Mouse (Mus musculus) kidney, adult 9 months (tissue): Measurements from ENCODE around the gene Mlec.
"Not testable (repeated sequence)": the region's sequence is repeated elsewhere in the genome, so short reads cannot be mapped to it uniquely, and the experiment has no call there.

Experiments used
- DNase-seq: peaks from one replicate; pipeline ENCODE4 v3.0.0; 2022

The Mlec gene

GRCm38 (mm10) chr5:115179596-115179995 is 21.6 kb upstream of the Mlec start:
- no peak for DNase-seq

GRCm38 (mm10) chr5:115177866-115178265 is 19.9 kb upstream of the Mlec start:
- no peak for DNase-seq

DNA sequence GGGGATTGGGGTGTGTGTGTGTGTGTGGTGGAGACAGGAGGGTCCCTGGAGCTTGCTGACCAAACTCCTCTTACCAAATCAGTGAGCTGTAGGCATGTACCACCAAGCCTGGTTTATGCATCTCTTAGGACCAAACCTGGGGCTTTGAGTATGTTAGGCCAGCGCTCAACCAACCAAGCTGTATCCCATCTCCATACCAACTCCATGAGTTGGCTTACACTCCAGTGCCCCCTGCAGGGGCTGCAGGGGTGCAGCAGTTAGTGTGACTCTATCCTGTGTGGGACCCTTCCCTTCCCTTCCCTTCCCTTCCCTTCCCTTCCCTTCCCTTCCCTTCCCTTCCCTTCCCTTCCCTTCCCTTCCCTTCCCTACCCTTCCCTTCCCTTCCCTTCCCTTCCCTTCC is 16.6 kb upstream of the Mlec start:
- DNase-seq: no peak

DNA sequence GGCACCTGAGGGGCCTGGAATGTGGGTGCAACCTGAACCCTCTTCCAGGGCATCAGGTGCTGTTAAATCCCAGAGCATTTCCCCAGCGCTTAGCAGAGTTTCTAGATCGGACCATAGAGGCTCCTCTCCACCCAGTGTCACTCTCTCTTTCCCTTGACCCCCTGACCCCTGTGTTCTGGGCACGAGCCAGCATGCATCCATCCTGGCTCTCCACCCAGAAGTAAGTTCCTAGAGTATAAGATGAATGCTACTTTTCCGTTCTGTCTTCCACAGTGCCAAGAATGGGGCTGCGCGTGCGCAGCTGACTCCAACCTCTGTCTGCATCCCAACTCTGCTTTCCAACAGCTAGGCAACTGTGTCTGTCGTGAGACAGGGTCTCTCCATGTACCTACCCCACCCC is 12.2 kb upstream of the Mlec start:
- no peak for DNase-seq

GRCm38 (mm10) chr5:115168641-115169415 is 10.8 kb upstream of the Mlec start:
- DNase-seq: no peak

DNA sequence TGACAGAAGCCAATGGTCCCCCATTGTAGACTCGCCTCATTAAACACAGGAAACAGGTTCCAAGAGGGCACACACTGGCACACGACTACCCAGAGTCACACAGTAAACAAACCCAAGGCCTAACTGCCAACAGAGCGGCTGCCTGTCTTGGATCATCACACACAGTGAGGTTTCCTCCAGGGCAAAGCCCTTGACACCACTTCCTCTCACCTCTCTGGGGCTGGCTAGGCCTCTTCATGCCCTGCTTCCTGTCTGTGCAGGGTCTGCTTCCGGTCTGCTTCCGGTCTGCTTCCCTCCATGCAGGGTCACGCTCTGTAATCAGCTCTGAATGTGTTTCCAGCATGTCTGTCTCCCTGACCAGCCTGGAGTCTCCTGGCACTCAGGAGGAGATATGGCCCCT is 9.4 kb upstream of the Mlec start:
- no peak for DNase-seq

- no peak for DNase-seq
Observed at GRCm38 (mm10) chr5:115166815-115167194, 8.8 kb upstream of the Mlec start.

DNA sequence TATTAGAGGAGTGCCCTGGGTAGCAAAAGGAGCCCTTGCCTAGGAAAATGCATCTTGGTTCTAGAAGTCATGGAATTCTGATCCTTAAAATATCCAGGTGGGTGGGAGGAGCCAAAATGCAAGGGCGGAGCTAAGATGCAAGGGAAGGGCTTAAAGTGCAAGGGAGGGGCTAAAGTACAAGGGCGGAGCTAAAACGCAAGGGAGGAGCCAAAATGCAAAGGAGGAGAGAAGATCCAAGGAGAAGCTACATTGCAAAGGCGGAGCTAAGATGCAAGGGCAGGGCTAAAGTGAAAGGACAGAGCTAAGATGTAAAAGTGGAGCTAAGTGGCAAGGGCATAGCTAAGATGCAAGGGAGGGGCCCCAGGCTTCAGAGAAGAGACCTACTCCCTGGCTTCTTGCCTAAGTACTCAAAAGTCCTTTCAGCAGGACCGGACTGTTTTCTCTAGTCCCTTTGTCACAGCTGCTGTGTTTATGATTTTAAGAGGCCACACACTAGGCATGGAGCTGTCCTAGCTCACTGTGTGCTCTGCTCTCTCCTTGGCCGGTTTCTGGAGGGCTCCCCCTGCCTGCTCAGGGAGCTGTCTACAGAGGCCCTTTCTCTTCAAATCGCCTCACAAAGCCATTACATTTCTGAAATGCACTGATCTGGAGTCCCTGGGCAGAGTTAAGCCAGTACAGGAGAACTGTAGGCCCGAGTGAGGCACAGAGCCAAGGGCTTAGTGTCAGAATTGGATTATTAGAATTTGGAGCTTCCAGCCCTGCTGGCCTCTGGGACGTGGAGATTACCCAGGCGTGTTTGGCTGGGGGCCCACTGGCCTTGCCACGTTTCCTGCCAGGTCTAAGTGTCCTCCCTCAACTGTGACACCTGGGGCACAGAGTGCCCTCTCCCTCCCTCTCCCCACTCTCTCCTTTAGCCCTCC is 8.2 kb upstream of the Mlec start:
- DNase-seq: peak; percentile 85

DNA sequence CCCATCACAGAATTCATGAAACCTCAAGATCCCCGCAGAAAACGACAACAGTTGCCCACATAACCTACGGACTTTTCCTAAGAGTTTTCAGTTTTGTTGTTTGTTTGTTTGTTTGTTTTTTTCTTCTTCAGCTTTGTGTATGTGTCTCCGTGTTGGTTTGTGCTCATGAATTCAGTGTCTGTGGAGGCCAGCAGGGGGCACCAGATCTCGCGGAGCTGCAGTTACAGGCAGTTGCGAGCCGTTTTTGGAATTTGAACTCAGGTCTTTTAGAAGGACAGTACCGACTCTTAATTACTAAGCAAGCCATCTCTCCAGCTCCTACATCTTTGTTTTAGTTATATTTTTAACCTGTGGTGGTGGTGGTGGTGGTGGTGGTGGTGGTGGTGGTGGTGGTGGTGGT is 7.4 kb upstream of the Mlec start:
- DNase-seq: no peak

GRCm38 (mm10) chr5:115164446-115164845 is 6.5 kb upstream of the Mlec start:
- DNase-seq: not testable (repeated sequence)

DNA sequence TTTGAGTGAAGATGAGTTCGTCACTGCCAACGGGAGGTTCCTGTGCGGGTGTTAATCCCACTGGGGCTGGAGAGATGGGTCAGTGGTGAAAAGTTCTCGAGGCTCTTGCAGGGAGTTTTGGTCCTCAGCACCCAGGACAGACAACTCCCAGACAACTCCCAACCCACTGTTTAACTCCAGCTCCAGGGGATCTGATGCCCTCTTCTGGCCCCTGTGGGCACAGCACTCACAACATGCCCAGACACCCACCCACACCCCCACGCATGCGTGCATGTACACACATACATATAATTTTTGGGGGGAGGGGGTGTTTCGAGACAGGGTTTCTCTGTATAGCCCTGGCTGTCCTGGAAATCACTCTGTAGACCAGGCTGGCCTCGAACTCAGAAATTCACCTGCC is 5.6 kb upstream of the Mlec start:
- peak; percentile 81 for DNase-seq

DNA sequence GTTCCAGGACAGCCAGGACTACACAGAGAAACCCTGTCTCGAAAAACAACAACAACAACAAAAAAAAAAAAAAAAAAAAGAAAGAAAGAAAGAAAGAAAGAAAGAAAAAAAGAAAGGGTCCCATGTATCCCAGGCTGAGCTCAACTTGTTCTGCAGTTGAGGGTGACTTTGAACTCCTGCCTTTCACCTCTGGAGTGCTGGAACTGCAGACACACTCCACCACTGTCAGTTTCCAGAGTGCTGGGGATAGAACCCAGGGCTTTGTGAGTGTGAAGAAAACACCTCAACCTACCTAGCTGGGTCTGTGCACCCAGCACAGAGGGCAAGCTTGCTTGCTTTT is 3.9 kb upstream of the Mlec start:
- not testable (repeated sequence) for DNase-seq

DNA sequence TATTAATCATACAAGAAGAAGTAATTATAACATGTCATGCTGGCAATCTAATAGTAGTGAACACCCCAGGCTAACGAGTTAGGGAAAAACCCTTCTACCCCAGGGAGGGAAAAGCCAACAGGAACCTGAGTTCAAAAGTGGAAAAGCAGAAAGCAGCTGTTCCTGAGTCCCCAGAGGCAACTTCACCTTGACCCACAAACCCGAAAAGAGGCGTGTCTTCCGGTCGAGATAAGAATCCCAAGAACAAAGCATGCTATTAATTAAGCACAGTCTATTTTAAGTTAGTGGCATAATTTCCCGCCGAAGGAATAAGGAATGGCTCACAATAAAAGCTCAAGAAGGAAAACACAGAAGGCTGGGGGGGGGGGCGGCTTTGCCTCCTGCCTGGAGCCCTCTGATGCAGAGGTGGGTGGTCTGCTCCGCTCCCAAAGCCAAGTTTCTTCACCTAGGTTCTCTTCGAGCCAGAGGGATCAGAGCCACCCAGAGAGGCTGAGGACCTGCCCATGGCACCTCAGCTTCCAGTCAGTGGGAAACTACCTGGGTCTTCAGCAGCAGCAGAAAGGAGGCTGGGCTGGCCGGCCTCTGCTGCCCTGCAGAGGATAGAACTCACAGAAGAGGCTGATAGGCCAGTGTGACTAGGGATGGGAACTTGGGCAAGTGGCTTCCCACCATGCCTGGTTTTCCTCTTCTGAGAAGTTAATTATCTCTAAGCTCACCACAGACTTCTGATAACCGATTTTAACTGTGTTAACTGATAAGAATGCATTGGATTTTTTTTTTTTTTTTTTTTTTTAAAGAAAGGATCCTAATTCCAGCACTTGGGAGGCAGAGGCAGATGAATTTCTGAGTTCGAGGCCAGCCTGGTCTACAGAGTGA is 3.3 kb upstream of the Mlec start:
- DNase-seq: no peak

- DNase-seq: no peak
Observed at GRCm38 (mm10) chr5:115160655-115161054, 2.7 kb upstream of the Mlec start.

GRCm38 (mm10) chr5:115159165-115159564 is 1.2 kb upstream of the Mlec start:
- no peak for DNase-seq

GRCm38 (mm10) chr5:115156933-115157589 is 918 bp downstream of the Mlec start:
- no peak for DNase-seq

DNA sequence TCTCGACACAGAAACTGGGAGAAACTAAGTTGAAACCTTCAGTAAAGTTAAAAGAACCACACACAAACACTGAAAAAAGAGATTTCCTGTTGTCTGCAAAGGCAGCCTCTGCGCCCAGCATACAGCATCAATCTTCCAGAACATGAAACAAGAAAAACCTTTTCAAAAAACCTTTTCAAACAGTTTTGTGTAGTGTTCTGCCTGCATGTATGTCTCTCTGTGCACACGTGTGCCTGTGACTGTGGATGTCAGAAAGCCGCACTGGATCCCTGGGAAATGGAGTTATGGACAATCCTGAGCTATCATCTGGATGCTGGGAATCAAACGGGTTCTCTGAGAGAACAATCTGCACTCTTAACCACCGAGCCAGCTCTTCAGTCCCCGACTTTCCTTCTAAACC is 1.6 kb downstream of the Mlec start:
- no peak for DNase-seq

- DNase-seq: peak; percentile 88
Observed at GRCm38 (mm10) chr5:115155831-115156230, 2.1 kb downstream of the Mlec start.

DNA sequence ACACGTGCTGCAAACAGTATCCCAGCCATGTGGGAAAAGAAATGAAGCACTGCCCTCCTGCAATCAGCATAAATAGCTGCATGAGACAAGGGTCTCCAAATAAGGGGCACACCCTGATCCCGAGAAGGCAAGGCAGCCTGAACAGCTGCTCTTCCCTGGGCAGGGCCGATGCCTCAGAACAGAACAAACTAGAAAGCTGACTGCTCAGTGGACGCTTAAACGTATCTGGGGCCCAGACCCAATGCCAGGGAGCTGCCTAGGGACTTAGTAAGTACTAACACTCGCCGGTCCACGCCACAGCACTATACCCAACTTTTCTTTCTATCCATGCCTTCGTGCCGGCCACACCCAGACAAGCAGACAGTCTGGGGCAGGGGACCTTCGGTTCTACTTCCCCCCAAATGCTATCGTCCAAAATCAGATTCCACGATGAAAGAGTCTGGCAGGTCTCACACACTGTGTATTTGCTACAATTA is 2.8 kb downstream of the Mlec start:
- peak; percentile 27 for DNase-seq

DNA sequence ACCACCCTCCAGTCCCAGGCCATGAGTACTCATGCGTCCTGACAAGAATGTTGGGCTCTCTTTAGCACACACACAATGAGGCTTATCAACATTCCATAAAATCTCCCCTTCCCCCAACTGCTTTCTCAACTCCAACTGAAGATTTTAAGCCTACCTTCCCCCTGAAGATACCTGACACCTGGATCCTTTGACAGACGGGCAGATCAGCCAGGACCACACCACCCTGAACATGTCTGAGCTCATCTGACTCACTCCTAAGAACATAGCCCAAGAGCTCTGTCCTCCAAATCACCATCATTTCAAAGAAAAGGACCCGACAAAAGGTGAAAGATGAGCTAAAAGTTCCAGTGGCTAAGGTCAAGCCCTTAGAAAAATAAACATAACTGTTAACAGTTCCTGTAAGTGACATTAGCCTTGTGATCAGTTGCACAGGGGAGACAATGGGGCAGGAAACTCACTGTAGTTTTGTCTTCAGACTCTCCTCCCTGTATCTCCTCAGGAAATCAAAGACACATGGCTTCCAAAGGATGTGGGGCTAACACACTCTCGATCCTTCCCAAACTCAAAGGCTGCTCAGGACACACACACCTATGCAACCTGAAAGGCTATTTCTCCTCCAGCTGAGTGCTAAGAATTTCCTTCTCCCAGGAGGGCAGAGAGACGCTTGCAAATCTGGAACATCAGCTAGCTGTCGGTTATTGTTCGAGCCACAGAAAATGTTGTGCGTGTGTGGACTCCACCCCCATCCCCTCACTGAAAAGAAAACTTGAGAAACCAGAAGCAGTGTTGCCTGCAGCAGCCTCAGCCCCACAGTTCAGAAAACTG is 5.6 kb downstream of the Mlec start:
- DNase-seq: peak; percentile 40

DNA sequence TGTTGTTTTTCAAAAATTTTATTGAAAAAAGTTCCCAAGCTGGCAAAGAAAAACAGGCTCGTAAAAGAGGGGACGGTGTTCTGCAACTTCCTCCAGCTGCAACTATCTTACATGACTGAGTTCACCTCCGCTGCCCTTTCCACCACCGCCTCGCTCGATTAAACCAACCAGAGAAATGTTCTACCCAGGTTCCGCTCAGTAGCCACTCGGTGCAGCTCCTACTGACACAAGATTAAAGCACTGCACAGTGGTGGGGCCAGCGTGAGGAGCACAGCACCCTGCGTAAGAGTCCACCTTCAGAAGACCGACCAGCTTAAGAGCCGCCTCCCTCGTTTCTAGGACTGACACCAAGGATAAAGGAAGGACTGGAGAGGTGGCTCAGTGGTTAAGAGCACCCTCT is 6.5 kb downstream of the Mlec start:
- peak; percentile 84 for DNase-seq

DNA sequence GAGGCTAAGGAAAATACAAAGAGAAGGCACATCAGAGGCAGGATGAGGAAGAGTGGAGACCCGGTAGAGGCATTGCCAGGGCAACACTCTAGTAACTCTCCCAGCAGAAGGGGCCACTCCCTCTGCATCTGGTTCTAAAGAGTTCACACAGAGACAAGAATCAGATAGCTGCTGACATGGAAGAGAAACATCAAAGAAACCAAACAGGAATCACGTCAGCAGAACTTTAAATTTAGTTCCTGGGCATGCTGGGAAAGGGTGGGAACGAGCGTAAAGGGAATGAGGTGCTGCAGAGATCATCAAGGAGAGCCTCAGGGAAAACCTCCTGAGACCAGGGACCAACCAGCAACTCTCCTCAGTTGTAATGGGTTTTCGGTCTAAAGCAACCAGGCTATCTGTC is 7.0 kb downstream of the Mlec start:
- DNase-seq: no peak
